Mouse (Mus musculus): ENCODE data around the gene Kcnq2.
A peak's percentile ranks its signal among the peaks of the same experiment; 100 is the strongest.

Kcnq2 gene

GRCm38 (mm10) chr2:181039356-181039680, 95.8 kb downstream of the Kcnq2 start:
- peak overlapping the region; percentile 81 for H3K4me3 ChIP-seq (replicated peaks; ENCODE audit: low read length)
- TF ChIP-seq NANOG (IDR thresholded peaks at IDR 0.05; ENCODE audit: borderline replicate concordance, low read length) (no peak), POU5F1 (IDR thresholded peaks at IDR 0.05; ENCODE audit: borderline replicate concordance, low read length) (no peak), CTCF (conservative IDR thresholded peaks at IDR 0.05; ENCODE audit: low read length) (no peak)
- no peaks in the 10 kb centered on the region for H3K36me3 ChIP-seq (ENCODE audit: insufficient read depth, low read length)
- peaks cover 86% of the 10 kb centered on the region for H3K27me3 ChIP-seq (ENCODE audit: insufficient read depth, low read length)
- peaks cover 50% of the 10 kb centered on the region for H3K4me1 ChIP-seq (replicated peaks; ENCODE audit: low read depth, low read length)
- no peaks in the 10 kb centered on the region for H3K9me3 ChIP-seq (ENCODE audit: low read length)

GRCm38 (mm10) chr2:181038644-181039355, 96.3 kb downstream of the Kcnq2 start:
- TF ChIP-seq CTCF (conservative IDR thresholded peaks at IDR 0.05; ENCODE audit: low read length) (no peak), NANOG (IDR thresholded peaks at IDR 0.05; ENCODE audit: borderline replicate concordance, low read length) (no peak), POU5F1 (IDR thresholded peaks at IDR 0.05; ENCODE audit: borderline replicate concordance, low read length) (no peak)
- peak overlapping the region; percentile 81 for H3K4me3 ChIP-seq (replicated peaks; ENCODE audit: low read length)
- H3K4me1 ChIP-seq (replicated peaks; ENCODE audit: low read depth, low read length) = peaks cover 45% of the 10 kb centered on the region
- no peaks in the 10 kb centered on the region for H3K9me3 ChIP-seq (ENCODE audit: low read length)
- H3K27me3 ChIP-seq (ENCODE audit: insufficient read depth, low read length) = peaks cover 86% of the 10 kb centered on the region
- no peaks in the 10 kb centered on the region for H3K36me3 ChIP-seq (ENCODE audit: insufficient read depth, low read length)

GRCm38 (mm10) chr2:181036561-181036960, 98.5 kb downstream of the Kcnq2 start:
- no peaks in the 10 kb centered on the region for H3K9me3 ChIP-seq (ENCODE audit: low read length)
- peaks cover 23% of the 10 kb centered on the region for H3K4me1 ChIP-seq (replicated peaks; ENCODE audit: low read depth, low read length)
- no peaks in the 10 kb centered on the region for H3K36me3 ChIP-seq (ENCODE audit: insufficient read depth, low read length)
- H3K4me3 ChIP-seq (replicated peaks; ENCODE audit: low read length) = no peak overlapping the region
- no peak for TF ChIP-seq NANOG (IDR thresholded peaks at IDR 0.05; ENCODE audit: borderline replicate concordance, low read length)
- no peak for TF ChIP-seq CTCF (conservative IDR thresholded peaks at IDR 0.05; ENCODE audit: low read length)
- TF ChIP-seq POU5F1 (IDR thresholded peaks at IDR 0.05; ENCODE audit: borderline replicate concordance, low read length) = no peak
- H3K27me3 ChIP-seq (ENCODE audit: insufficient read depth, low read length) = peaks cover 98% of the 10 kb centered on the region

GRCm38 (mm10) chr2:181035186-181035585, 99.9 kb downstream of the Kcnq2 start:
- TF ChIP-seq POU5F1 (IDR thresholded peaks at IDR 0.05; ENCODE audit: borderline replicate concordance, low read length) (no peak), CTCF (conservative IDR thresholded peaks at IDR 0.05; ENCODE audit: low read length) (no peak), NANOG (IDR thresholded peaks at IDR 0.05; ENCODE audit: borderline replicate concordance, low read length) (no peak)
- H3K9me3 ChIP-seq (ENCODE audit: low read length) = no peaks in the 10 kb centered on the region
- H3K4me1 ChIP-seq (replicated peaks; ENCODE audit: low read depth, low read length) = peaks cover 23% of the 10 kb centered on the region

GRCm38 (mm10) chr2:181033310-181033709, 101.8 kb downstream of the Kcnq2 start:
- no peak for TF ChIP-seq POU5F1 (IDR thresholded peaks at IDR 0.05; ENCODE audit: borderline replicate concordance, low read length)
- TF ChIP-seq CTCF (conservative IDR thresholded peaks at IDR 0.05; ENCODE audit: low read length) = no peak
- TF ChIP-seq NANOG (IDR thresholded peaks at IDR 0.05; ENCODE audit: borderline replicate concordance, low read length) = no peak
- Histone ChIP-seq H3K4me1 (replicated peaks; ENCODE audit: low read depth, low read length) (peaks cover 10% of the 10 kb centered on the region), H3K27me3 (ENCODE audit: insufficient read depth, low read length) (peaks cover 88% of the 10 kb centered on the region), H3K4me3 (replicated peaks; ENCODE audit: low read length) (no peak overlapping the region), H3K9me3 (ENCODE audit: low read length) (no peaks in the 10 kb centered on the region), H3K36me3 (ENCODE audit: insufficient read depth, low read length) (no peaks in the 10 kb centered on the region)

More at GRCm38 (mm10) chr2:181035186-181035585, 99.9 kb downstream of the Kcnq2 start:
- H3K4me3 ChIP-seq (replicated peaks; ENCODE audit: low read length) = no peak overlapping the region
- peaks cover 96% of the 10 kb centered on the region for H3K27me3 ChIP-seq (ENCODE audit: insufficient read depth, low read length)
- no peaks in the 10 kb centered on the region for H3K36me3 ChIP-seq (ENCODE audit: insufficient read depth, low read length)

- Histone ChIP-seq H3K36me3 (ENCODE audit: insufficient read depth, low read length) (no peaks in the 10 kb centered on the region), H3K9me3 (ENCODE audit: low read length) (no peaks in the 10 kb centered on the region), H3K4me1 (replicated peaks; ENCODE audit: low read depth, low read length) (0 out of 2 replicates have a peak, but pooled peaks cover 6% of the 10 kb centered on the region), H3K27me3 (ENCODE audit: insufficient read depth, low read length) (peaks cover 87% of the 10 kb centered on the region), H3K4me3 (replicated peaks; ENCODE audit: low read length) (no peak overlapping the region)
- TF ChIP-seq POU5F1 (IDR thresholded peaks at IDR 0.05; ENCODE audit: borderline replicate concordance, low read length) (no peak), CTCF (conservative IDR thresholded peaks at IDR 0.05; ENCODE audit: low read length) (no peak), NANOG (IDR thresholded peaks at IDR 0.05; ENCODE audit: borderline replicate concordance, low read length) (no peak)
Observed at GRCm38 (mm10) chr2:181032407-181032806, 102.7 kb downstream of the Kcnq2 start.

- TF ChIP-seq POU5F1 (IDR thresholded peaks at IDR 0.05; ENCODE audit: borderline replicate concordance, low read length) (no peak), CTCF (conservative IDR thresholded peaks at IDR 0.05; ENCODE audit: low read length) (no peak), NANOG (IDR thresholded peaks at IDR 0.05; ENCODE audit: borderline replicate concordance, low read length) (no peak)
- Histone ChIP-seq H3K9me3 (ENCODE audit: low read length) (no peaks in the 10 kb centered on the region), H3K36me3 (ENCODE audit: insufficient read depth, low read length) (no peaks in the 10 kb centered on the region), H3K27me3 (ENCODE audit: insufficient read depth, low read length) (peaks cover 80% of the 10 kb centered on the region), H3K4me1 (replicated peaks; ENCODE audit: low read depth, low read length) (0 out of 2 replicates have a peak, but pooled peaks cover 6% of the 10 kb centered on the region), H3K4me3 (replicated peaks; ENCODE audit: low read length) (no peak overlapping the region)
Observed at GRCm38 (mm10) chr2:181031406-181031934, 103.6 kb downstream of the Kcnq2 start.

Data from E14TG2a.4 (cell line).